Mouse (Mus musculus) macrophage (primary cell): ENCODE results near the gene Tex29. TPM values are rescaled to one million over a fixed set of nuclear protein-coding genes. Genes with fewer than 3 reads are reported as not detected.

Experiments
- polyA plus RNA-seq: library from polyadenylated mRNA; stranded (reverse); fragments of 250-400 nt; gene quantifications from 3 replicates; pipeline ENCODE4 v1.2.4, GENCODE M21; 2018; ENCODE audit warnings: inconsistent platforms

The Tex29 gene
- polyA plus RNA-seq, 1 experiment from 2014 or later: not detected

Other genes with a start within 250 kb of the Tex29 start
- gene Ankrd10, start 204.7 kb upstream of the Tex29 start, polyA plus RNA-seq: 4.2 to 13.7 TPM (median 11.4 TPM) in 3 replicates
- not detected in 3 replicates for gene 1700016D06Rik, start 139.4 kb upstream of the Tex29 start, polyA plus RNA-seq
- gene Arhgef7, start 112.8 kb upstream of the Tex29 start, polyA plus RNA-seq: 45.4 to 121 TPM (median 50.2 TPM) in 3 replicates